Mouse (Mus musculus) kidney, adult 11 months (tissue): ENCODE measurements around the gene Cby1.

Experiments used
- DNase-seq: peaks from one replicate; pipeline ENCODE4 v3.0.0; 2022

Gene Cby1

DNA sequence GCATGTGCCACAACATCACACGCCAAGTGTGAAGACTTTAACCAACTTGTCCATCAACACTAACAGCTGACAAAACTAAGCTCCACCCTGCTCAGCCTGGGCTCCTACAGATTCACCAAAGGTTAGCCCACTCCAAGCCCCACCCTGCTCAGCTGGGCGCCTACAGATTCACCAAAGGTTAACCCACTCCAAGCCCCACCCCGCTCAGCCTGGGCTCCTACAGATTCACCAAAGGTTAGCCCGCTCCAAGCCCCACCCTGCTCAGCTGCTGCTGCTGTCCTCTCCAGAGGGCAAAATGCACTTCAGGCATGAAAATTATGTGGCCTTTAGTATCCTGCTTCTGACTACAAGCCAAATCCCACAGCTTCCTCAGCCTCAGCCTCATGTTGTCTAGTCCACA lies 23.0 kb downstream of the Cby1 start:
- DNase-seq, result no peak

DNA sequence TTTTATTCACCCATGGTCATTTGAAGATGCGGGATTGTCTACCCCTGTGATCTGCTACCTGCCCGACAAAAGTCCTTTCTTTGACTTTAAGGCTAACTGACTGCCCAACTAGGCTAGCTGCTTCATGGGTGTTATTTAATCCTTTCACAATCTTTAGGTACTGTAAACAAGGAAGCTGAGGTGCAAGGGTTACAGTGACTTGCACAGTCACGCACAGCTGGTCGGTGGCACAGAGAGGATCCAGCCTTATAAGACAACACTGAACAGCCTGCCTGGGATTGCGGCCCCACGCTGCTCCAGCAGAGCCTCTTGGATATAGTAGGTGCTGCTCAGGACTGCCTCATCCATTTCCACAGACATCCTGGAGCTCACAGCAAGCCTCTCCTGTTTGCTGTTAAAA lies 24.1 kb downstream of the Cby1 start:
- DNase-seq, result peak; percentile 43

DNA sequence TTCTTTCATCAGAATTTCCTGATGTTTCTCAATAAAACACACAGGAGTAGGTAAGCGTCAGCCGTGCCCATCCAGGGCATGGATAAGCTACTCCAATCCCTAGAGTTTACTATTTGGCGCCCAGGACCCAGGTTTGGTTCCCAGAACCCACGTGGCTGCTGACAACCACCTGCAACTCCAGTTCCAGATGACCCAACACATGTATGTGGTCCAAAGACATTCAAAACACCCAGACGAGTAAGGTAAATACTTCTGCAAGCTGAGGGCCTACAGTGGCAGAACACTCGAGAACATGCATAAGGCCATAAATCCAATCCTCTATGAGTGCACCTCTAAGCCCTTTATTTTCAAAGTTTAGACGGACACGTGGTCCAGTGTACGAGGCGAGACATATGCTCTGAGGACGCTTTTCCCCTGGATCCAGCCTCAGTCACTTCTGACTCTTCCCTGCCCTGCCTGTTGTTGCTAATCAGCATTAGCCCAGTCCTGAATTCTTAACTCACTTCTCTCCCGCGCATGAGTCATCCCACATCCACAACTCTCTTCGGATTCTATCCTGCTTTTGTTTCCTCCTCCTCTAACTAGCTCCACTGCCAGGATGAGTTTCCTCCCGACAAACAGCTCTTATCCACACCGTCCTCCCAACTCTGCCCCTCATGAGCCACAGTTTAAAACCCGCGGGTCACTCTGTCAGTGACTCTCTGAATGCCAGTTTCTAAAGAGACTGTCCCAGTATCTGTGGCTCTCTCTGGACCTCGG lies 24.9 kb downstream of the Cby1 start:
- DNase-seq, result no peak

DNA sequence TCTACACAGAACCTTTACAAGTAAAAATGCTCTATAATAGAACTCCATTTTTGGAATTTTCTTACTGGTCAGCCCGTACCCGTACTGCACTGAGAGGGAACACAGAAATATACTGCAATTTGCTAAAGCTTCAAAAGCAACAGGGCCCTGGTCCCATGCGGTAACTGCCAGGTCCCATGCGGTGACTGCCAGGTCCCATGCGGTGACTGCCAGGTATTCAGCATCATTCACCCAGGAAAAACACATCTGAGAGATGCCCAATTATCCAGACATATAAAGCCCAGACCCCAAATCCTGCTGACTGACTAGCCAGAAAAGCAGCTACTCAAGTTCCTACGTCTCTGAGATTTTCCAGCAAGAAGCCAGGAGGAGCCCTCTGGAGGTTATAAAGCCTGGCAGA lies 25.6 kb downstream of the Cby1 start:
- no peak for DNase-seq

DNA sequence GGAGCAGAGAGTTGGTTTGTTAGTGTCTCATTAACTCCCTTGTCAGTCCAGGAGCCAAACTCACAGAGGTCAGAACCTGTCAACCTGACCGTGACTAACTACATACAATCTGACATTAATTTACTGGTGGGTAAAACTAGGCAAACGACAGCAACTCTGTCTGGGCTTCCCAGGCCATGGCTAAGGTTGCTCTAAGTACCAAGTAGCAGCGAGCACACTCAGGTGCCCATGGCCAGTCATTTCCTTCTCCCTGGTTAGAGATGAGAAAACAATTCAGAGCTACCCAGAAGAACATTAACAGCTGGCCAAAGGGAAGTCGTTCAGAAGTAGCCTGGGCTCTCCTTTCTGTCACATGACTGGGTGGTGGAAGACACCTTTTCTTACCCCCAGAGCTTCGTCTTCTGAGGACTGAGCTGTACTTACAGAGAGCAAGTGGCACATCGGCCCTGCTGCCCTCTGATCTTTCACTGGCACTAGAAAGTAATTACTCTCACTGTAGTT lies 26.2 kb downstream of the Cby1 start:
- DNase-seq, result peak; percentile 70

DNA sequence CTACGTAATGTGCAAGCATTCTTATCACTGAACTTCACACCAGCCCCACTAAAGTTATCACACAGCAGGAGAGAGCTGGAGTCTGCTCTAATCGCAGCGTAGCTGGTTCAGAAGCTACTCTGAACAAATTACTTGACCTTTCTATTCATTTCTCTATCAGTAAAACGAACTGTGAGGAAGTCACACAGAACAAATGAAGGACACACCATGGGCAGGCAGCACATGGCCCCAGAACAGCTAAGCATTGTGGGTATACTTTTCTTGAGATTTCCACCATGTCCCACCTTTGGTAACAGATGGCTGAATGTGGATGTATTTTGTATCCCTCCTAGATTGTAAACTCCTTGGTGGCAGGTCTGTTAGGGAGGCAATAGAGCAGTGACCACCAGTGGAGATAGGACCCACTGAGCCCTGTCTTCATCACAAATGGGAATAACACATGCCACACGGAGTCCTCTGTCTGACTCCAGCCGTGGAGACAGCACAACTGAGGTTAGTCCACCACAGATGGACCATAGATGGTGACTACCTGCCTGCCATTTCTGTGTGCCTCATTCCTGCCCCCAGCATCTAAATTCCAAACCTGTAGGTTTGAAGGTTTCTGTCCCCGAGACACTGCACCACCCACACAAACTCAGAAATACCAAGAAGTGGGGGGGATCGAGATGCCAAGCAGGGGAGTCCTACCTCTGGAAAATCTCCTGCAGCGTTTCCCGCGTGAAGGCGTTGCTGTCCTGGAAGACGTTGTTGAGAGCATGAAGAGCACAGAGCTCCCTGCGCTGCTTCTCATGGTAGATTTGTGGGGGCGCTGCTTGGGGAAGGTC lies 27.3 kb downstream of the Cby1 start:
- no peak for DNase-seq

DNA sequence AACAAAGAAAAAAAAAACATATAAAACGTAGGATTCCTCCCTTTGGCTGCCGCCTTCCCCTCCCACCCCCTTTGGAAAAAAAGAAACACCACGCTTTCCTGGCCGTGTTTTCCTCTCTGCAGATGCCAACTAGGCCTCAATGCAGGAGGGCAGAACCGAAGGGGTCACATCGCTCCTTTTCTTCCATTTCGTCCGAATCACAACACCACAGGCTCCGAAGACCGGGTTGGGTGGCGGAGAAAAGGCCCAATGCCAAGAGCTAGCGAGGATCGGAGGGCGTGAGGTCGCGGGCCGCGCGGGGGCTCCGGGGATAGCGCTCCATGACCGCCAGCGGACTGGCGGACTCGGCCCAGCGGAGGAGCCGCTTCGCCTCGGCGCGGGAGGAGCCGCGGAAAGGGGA lies 28.2 kb downstream of the Cby1 start:
- no peak for DNase-seq

DNA sequence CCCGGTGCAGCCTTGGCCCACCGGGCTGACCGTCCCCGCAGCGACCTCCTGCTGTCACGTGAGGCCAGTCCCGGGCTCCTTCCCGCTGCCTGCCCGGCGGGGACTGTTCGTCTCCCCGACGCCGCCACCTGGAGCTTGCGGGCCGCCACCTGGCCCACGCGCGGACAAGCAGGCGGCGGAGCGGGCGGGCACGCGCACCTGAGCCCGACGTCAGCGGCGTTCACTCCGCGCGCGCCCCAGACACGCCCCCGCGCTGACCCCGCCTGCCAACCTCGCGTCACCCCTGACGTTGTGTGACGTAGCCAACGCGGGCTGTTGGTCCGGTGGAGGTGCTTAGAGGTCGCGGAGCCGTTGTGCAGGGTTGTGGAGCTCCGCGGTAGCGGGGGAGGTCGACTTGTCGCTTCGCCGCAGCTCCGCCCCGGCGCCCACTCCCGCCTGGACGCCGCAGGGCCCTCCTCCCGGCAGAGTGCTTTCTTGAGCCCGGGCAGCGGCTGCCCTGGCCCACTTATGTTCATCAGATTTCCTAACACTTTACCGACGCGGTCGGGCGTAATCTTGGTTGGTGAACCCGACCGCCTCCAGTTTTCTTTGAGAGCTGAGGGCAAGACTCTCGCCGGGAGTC lies 28.8 kb downstream of the Cby1 start, which contains the start of gene Josd1:
Josd1 (minus strand) TSS at position 274 of the 622 bp plus-strand sequence.
- DNase-seq, result peak; percentile 96

DNA sequence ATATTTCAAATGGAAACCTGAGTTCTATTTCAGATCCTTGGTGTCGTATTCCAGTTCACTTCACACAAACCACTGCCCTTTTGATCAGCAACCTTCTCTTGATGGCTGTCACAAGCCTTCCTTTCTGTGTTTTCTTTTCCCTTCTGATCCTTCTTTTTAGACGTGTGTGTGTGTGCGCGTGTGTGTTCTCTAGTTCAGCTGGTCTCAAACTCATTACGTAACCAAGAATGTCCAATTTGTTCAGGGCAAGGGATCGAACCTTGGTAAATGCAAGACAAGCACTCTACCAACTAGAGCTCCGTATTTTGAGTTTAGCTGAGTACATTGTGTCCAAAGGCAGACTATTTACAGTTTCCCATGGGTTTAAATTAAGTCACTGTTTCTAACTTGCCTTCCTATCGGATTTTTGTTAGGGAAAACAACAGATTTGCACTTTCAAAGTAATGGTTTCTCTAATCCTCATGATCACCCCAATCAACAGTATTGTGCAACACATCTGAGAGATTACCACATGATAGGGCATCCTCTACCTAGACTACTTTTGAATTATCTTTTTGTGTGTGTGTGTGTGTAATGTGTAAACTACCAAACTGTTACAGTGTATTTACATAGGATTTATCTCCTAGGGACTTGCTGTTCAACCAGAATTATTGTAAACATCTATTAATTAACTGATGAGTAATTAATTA lies 29.4 kb downstream of the Cby1 start:
- no peak for DNase-seq

DNA sequence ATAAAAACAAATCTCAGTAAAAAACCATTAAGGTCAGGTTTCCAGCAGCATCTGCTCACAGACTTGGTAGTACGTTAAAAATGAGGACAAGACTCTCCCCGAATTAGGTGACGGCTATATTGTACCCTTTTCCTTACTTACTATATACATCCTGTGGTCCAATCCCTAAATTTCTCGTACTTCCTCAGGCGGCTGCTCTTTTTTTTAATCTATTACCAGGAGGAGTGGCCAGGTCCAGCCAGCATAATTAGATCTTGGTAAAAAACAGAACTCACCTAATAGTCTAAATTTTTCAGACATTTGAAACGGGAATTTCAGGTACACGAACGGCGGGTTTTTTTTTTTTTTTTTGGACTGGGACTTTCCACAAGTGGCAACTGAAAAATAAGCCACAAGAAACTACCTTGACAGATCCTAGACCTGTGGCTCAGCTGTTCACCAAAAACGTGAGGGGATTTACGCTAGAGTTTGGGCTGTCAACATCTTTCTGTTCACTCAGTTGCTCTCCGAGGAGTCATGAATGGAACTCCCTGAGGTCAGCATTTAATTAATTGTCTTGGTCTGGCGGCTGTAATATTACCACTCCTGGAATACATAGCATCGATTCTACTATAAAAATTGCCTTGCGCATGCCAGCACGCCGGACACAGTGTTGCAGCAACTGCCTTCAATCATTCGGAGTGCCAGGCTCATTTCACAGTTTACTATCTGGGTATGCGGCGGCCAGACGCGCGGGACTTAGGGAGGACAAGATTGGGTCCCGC lies 30.8 kb downstream of the Cby1 start:
- DNase-seq, result no peak

DNA sequence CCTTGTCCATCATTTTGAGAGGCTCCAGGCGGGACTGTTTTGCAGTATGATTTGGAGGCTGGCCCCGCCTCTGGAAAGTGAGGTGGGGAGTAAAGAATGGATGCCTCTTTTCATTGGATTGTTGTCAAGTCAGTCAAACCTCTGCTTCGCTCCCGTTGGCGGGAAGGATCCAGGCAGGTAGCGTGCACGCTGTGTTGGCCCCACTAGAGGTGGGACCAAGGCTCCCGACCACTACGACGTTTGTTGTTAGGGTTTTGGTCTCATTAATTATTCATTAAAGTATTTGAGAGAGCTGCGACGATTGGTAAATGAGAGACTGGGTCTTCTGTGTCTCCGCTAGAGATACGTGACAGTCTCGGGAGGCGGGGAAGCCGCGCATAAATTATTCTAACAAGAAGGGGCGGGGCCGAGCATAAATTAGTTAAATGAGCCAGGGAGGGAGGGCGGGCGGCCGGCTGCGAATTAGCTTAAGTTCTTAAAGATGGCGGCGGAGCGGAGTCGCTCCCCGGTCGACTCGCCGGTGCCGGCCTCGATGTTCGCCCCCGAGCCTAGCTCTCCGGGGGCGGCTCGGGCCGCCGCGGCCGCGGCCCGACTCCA lies 31.5 kb downstream of the Cby1 start, which contains the start of gene Gtpbp1:
Gtpbp1 (plus strand) TSS at position 420 of the 597 bp plus-strand sequence.
- DNase-seq, result peak; percentile 99

DNA sequence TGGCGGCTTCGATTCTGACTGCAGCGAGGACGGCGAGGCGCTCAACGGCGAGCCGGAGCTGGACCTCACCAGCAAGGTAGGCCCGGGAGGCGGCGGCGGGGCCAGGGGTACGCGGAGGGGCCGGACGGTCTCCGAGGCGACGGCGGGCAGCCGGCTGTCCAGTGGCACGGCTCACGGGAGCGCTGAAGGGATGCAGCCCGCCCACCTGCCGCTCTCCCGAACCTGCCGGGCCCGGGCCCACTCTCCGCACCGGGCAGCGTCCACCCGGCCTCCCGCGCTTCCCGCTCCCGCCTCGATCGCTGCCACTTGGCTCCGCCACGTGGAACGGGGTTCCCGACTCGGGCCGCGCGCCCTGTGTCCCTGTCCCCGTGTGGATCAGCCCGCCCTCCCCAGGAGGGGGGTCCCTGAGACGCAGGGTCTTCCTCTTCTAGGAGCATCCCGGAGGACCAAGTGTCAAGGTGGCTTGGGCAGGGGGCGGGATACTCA lies 32.1 kb downstream of the Cby1 start:
- peak; percentile 61 for DNase-seq

DNA sequence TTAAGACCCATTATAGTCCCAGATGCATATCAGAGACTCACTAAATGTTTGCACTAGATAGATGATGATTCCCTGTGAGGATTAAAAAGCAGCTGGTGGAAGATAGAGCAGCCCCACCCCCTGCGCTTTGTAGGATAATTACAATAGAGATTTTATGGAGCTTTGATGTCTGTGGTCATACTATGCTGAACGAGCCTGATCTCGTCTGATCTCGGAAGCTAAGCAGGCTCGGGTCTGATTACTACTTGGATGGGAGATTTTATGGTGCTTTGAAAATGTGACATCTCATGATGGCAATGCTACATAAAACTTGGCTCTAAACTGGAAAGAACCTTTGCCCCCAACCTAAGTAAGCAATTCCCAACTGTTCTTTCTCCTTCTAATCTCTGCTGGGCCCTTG lies 33.3 kb downstream of the Cby1 start:
- no peak for DNase-seq

DNA sequence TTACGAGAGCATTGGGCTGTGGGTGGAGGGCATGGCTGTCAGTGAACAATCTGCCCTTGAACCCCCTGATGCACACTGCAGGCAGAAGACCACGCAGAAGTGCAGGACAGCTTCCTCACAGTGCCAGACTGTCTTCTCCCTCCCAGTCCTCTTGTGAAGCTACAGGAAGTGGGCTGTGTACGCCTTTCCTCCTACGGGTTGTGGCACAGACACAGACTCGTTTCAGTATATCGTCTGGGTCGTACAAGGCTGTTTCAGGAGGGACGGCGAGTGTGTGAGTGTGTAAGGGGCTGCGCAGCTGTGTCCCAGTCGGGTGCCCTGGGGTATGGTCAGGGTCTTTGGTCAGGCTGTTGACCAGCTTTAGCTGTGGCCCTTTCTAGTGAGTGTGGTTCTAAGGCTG lies 34.7 kb downstream of the Cby1 start:
- DNase-seq, result no peak

DNA sequence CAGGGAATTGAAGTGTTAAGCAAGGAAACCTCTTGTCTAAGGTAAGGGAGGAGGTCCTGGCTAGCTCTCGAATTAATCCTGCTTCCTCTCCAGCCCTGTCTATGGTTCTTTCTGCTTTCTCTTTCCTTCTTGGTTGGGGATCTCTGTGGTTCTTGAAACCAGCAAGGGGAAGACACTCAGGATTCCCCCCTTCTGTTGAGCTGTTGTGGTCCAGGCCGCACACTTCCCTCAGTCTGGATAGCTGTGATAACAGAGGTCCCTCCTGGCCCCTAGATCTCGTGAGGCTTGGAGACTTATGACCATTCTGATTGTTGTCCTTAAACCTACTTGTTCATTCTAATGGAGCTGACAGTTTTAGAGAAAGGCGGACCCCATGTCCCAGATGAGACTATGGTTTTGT lies 35.5 kb downstream of the Cby1 start:
- no peak for DNase-seq

DNA sequence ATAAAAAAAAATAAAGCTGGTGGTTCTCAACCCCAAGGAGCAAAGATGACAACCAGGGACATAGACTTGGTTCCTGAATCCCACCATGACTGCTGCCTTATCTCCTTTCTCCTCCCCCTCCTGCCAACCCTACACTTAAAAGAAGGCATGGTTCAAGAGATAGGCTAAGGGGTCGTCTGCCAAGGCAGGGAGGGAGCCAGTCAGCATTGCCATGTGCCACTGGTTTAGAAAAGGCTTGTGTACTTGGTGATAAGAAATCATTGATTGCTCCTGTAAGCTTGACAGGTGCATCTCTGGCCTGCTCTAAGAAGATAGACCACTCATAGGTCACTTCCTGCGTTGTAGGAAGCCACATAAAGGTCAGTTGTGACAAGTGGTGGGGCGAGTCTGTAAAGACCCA lies 36.5 kb downstream of the Cby1 start:
- DNase-seq, result no peak

DNA sequence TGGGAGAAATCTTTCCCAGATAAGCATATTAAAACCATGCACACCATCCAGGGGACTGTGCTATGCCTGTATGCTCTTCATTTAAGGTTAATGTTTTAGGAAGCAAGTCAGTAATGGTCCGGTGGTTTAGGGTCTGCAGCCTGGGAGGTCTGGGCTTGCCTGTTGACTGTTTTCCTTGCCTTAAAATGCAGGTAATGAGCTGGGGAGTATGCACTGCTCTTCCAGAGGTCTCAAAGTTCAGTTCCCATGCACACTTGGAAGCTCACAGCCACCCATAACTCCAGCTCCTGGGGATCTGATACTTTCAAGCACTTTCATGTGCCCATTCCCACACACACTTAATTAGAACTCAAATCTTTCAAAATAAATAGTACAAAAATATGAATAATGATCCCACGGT lies 37.5 kb downstream of the Cby1 start:
- DNase-seq, result peak; percentile 61

DNA sequence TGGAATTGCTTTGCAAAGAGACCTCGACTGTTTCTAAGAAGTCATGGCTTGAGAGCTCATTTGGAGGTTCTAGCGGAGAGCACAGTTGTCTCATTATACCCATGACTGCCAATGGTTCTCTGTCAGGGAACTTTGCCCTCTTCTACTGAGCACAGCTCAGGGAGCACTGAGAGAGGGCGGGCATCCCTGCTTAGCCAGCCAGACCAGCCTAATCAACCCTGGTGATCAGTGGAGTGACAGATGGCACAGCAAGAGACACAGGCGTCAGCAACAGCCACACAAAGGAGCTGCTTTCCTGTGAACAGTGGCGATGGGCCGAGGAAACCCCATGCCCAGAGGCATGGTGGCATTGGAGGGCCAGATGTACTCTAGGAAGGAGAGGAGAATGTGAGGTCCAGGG lies 38.0 kb downstream of the Cby1 start:
- DNase-seq, result peak; percentile 62

DNA sequence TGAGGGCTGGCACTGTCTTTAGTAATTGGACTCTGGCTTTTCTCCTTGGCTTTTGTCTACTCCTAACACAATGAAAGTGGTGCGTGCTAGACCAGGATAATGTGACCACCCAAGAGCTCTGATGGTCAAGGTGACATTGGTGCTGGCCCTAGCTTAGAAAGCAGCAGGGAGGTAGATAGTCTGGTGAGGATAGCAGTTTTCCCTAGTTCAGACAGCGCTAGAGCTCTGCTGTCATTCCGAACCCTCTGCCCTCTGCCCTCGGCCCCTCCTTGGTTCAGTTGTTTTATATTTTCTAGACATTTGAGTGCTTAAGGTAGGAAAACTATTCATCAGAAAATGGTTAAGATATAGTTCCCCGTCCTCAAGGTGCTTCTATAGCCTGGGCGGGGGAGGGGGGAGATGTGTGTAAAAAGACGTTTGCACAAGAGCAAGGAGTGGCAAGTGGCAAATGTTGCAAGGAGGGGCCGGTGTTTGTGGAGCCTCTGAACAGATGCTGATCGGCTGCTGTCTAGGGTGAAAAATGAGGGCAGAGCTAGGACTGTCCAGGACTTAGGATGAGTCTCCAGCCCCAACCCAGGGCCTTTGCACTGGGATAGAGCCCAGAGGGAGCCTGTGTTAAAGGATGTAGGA lies 38.7 kb downstream of the Cby1 start:
- no peak for DNase-seq

DNA sequence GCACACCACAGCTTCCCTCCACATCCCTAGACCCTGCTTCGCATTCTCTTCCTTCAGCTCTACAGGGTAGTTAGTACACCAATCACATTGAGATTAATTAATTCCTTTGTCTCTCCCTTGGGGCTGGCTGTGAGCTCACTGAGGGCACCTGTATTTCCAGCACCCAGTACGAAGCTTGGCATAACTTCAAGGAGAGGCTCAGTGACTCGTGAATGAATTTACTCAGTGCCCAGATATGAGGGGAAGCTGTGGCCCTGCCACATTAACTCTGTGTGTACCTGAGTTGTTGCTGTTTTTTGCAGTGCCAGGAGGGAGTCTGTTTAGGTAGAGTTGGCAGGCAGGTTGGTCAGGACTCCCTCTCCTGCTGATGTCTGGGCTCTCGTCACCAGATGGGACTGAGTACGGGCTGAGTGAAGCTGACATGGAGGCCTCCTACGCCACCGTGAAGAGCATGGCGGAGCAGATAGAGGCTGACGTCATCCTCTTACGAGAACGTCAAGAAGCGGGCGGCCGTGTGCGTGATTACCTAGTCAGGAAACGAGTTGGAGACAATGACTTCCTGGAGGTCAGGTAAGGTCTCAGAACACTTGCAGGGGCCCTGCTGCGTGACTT lies 47.7 kb downstream of the Cby1 start:
- DNase-seq, result peak; percentile 54
